Mouse (Mus musculus) left cerebral cortex, adult 18-20 months (tissue): ENCODE results near the gene Pdcd11. TPM values are rescaled to one million over a fixed set of nuclear protein-coding genes. Genes with fewer than 3 reads are reported as not detected.
"Not testable (repeated sequence)": the region's sequence is repeated elsewhere in the genome, so short reads cannot be mapped to it uniquely, and the experiment has no call there.

Experiments
- DNase-seq, 2 experiments: peaks; one replicate each; pipeline ENCODE4 v3.0.0; 2021 to 2022; ENCODE audit warnings: low spot score in 2 of 2, mixed read lengths in 1 of 2
- total RNA-seq, 2 experiments: library from RNA; stranded (reverse); gene quantifications; 2 replicates each; pipeline ENCODE4 v1.2.3; 2021

Pdcd11 gene
- total RNA-seq, 2 experiments from 2014 or later = 15.3 to 16.3 TPM

DNA sequence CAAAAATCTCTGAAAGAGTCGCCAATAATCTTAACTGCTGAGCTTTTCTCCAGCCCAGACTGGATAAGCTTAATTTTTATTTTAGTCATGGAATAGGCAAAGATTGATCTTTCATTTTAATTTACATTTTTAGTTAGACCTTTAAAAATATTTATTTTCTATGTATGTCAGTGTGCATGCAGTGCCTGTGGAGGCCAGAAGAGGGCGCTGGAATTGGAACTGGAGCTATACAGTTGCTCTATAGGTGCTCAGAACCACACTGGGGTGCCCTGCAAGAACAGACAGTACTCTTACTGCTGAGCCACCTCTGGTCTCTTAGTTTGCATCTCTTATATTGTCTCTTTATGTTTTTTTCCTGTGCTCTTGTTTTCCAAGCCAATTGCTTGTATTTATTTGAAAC, 32.2 kb downstream of the Pdcd11 start:
- no peak for DNase-seq

GRCm38 (mm10) chr19:47128164-47128563, 37.6 kb downstream of the Pdcd11 start:
- peak; percentile 42 to 60 for DNase-seq

DNA sequence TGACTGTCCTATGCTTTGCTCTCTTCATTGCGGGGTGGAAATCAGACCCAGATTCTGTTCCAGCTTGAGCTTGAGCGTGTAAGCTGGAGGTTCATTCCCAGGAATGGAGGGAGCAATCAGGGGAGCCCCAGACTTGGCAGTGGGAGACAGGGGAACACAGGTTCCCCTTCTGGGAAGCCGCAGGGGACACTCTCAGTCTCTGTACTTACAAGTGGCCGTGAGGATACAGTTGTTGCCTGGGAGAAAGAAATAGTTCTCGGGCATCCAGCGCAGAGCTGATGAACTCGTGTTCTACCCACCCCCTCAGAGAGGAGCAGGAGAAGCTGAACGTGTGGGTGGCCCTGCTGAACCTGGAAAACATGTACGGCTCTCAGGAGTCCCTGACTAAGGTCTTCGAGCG, 38.3 kb downstream of the Pdcd11 start:
- DNase-seq = no peak

- DNase-seq = no peak
Measured at GRCm38 (mm10) chr19:47130551-47131125, 40.1 kb downstream of the Pdcd11 start.

DNA sequence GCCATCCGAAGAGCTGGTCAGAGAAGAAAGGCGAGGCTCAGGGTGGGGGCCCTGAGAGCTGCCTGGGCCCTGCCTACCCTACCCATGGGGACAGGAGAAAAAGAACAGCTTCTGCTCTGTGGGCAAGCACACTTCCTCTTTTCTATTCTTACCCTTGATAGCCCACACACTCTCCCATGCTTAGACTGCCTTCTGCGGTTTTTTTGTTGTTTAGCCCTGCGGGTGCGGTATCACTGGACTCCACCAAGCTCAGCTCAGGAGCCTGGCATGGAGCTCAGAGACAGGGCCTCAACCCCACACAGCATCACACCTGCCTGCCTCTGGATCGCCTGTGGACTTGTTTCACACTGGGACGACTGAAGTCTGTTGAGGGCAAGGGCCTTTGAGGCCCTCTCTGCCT, 42.6 kb downstream of the Pdcd11 start:
- peak in 1 of 2 experiments; percentile 39 for DNase-seq

DNA sequence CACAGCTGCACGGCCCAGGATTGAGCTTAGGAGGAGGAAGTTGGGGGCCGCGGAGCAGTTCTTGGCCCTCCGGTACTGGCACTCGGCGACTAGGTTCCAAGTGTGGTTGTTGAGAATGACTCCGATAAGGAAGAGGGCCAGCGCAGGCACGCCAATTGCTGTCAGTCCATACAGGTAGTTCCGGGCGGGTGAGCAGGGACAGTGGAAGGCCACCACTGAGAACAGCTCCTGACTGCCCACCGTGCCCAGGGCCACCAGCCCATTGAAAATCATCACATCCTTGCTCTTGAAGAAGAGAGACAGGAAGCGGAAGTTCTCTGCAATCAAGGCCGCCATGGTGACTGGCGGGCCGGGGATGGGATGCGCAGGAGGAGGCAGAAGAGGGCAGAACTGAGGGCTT, 45.0 kb downstream of the Pdcd11 start:
- no peak for DNase-seq

DNA sequence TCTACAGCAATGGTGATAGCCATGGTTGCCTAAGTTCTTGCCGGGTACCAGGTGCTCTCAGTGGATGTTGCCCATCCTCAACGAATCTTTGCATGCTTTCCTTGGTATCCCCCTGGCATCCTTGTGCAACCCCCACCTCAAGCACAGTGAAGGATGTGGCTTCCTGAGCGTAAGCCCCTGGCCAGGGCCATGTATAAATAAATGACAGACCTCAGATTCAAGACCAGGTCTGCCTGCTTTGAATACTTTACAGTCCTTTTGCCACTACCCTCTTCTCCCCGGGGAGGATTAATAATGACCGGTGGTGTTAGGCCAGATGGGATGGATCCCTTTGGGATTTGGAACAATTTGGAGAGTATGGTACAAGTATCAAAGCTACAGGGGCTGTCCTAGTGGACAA, 45.6 kb downstream of the Pdcd11 start:
- DNase-seq = no peak

DNA sequence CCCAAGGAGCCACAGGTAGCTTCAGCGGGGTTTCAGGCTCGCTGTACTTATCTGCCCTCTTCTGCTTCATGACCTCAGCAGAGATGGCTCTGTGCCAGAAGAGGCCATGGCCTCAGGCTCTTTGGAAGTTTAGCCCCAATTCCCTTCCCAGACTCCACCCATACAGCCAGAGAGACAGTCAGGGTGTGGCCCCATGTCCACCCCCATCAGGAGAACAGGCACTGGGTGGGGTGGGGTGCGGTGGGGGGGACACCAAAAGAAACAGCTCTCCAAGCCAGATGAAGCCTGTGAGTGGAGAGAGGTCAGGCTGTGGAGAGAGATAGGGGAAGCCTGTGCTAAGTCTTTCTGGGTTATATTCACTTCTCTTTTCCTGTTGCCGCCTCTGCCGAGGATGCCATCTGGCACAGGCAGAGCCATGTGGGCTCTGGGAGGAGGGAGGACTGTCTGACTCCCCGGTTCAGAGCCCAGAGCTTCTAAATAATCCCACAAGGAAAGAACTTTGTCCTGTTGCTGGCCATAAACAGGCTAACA, 46.5 kb downstream of the Pdcd11 start:
- peak; percentile 47 to 69 for DNase-seq

DNA sequence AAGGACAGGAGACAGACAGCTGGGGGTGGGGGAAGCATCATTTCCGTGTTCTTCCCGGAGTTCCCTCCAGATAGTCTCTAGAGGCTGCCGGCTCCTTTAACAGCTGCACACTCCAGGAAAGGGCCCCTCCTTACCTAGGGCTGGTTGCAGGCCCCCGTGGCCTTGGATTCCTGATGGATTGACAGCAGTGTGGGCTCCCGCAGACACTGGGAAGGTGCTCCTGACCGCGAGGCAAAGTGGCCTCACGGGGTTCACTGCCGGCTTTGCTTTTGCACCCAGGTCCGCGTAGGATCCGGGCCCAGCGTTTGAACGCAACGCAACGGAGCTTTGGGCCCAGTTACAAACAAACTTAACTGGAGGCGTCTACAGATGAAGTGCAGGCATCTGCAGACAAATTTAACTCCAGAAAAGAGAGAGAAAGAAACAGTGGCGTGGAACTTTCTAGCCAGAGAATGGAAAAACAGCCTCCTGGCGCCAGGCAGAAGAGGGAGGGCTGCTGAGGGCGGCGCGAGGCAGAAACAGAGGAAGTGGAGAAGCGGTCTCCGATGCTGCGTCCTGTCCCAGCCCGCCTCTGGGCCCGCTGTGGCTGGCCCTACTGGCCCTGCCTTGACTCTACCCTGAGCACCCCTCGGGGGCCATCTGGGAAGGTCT, 47.3 kb downstream of the Pdcd11 start, which contains the start of gene Calhm2:
Calhm2 (minus strand) TSS at position 524 of the 651 bp plus-strand sequence.
- peak; percentile 57 to 66 for DNase-seq

DNA sequence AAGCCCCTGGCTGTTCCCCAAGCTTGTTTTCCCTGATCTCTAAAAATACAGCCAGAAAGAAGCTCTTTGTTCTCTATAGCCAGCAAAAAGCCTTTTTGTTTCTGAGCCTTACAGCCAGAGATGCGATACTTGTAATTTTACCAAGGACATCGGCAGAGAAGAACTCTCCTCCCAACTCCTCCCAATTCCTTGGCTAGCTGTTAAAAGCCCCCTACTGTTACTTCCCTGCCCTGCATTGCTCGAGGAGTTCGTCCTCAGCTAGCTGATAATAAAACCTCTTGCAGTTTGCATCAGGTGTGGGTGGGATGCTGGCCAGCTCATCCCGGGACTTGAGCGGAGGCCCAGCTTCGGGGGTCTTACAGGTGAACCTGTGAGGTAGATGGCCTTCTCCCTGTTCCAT, 49.0 kb downstream of the Pdcd11 start:
- DNase-seq = not testable (repeated sequence)

- DNase-seq = no peak
Measured at GRCm38 (mm10) chr19:47142438-47142837, 51.9 kb downstream of the Pdcd11 start.

- no peak for DNase-seq
Measured at GRCm38 (mm10) chr19:47144154-47144553, 53.6 kb downstream of the Pdcd11 start, which contains the start of gene Calhm1. Gene Calhm1 (minus strand): TSS chr19:47144254.

- DNase-seq = no peak
Measured at GRCm38 (mm10) chr19:47148267-47148847, 57.8 kb downstream of the Pdcd11 start.

- DNase-seq = no peak
Measured at GRCm38 (mm10) chr19:47149854-47150253, 59.3 kb downstream of the Pdcd11 start.

DNA sequence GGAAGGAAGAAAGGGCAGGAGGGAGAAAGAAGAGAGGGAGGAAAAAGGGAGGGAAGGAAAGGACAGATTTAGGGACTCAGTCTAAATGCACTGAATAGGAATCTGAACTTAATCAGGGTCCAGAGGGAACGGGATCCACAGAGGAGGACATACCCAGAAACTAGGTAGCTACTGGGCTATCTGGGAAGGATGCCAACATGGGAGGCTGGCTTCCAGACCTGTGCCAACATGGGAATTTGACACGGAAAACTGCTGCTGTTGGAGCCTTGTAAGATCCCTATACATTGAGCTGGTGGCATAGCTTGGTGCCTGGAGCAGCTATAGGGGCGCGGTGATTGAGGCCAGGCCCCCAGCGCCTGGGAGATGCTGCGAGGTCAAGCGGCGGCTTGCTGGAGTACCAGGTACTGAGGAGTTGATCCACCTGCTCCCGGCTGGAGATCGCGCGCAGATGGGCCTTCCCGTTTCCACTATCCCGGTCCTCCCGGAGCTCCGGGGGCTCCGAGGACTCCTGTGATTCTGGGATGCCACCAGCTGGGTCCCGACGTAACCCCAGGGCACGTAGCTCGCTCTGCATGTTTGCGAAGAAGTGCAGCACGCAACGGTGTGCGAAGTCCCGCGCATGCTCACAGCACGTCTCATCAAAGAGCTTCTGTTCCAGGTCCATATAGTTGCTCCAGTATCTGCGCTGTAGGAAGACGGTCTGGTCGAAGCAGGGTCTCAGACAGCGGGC, 60.9 kb downstream of the Pdcd11 start:
- DNase-seq = no peak

DNA sequence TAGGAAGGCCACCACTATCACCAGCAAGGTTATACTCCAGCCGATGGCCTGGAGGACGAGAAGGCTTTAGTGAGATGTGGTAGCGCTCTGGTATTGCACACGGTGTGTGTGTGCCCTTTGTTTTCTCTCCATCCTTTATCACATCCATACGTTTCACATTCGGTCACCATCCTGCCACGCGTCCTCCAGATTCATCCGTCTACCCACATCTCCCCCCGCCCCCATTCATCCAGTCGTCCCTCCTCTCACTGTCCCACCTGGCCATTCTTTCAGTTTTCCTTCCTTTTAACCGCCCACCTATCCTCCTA, 61.4 kb downstream of the Pdcd11 start:
- DNase-seq = no peak

DNA sequence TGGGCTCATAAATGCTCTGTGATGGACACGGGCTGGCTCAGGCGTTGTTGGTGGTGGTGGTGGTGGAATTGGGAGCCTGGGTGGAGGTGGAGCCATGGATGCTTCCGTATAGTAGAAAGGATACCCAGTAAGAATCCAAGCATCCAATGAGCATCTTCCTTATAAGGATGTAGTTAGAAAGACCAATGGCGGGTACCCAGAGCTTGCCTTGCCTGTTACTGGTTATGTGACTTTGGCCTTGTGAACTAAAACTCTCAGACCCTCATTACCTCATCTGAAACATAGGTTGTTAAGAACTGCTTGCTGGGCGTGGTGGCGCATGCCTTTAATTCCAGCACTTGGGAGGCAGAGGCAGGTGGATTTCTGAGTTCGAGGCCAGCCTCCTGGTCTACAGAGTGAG, 63.2 kb downstream of the Pdcd11 start:
- no peak for DNase-seq

DNA sequence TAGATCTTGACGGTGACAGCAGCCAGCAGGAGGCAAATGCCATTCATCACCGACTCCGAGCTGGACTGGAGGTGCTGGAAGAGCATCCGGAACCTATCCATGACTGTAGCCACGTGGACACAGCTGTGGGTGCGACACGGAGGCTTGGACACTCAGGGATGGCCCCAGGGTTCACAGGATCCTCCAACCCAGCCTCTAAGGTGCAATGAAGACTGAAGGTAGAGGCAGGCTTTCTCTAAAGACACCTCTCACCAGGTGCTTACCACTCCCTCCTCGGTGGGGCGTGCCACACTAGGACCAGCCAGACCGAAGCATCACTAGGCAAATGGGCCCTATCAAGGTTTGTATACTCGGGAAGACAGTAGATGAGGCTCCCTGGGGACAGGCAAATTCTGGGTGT, 67.1 kb downstream of the Pdcd11 start, which contains the start of gene Calhm3:
Calhm3 (minus strand) TSS at position 101 of the 400 bp plus-strand sequence.
- DNase-seq = no peak

DNA sequence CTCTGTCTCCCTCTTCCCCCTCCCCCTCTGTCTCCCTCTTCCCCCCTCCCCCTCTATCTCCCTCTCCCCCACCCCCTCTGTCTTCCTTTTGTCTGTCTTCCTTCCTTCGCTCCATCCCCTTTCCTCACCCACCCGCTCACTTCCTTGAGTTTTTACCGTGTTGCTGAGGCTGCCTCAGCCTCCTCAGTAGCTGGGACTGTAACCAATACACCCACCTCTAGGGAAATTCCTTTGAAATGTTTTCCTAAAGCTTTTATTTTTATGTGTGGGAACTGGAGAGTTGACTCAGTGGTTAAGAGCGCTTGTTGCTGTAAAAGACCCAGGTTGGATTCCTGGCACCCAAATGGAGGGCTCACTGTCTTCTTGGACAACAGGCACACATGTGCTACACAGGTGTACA, 71.1 kb downstream of the Pdcd11 start:
- no peak for DNase-seq

DNA sequence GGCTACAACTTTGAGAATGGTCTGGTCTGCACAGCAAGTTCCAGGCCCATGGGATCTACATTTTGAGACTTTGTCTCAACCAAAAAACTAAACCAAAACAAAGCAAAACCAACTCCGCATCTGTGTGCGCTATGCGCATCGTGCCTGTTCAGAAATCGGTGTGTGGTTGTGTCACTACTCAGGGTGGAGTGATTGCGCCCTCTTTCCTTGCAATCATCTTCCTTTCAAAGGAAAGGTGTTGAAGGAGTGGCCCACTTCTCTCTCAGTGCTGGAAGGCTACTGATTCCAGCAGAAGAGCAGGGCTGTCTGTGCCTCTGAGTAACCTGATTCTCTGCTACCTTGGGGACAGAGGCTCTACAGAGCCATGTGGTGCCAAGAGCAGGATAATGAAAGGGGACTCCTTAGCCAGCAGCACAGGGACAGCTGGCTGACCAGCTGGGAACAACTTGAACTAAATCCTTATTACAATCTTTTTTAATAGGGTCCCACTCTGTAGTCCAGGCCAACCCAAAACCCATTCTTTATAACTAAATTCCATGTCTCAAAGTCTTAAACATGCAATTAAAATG, 72.7 kb downstream of the Pdcd11 start:
- DNase-seq = no peak

- no peak for DNase-seq
Measured at GRCm38 (mm10) chr19:47166758-47167157, 76.2 kb downstream of the Pdcd11 start.
